In the genomic region with DNA sequence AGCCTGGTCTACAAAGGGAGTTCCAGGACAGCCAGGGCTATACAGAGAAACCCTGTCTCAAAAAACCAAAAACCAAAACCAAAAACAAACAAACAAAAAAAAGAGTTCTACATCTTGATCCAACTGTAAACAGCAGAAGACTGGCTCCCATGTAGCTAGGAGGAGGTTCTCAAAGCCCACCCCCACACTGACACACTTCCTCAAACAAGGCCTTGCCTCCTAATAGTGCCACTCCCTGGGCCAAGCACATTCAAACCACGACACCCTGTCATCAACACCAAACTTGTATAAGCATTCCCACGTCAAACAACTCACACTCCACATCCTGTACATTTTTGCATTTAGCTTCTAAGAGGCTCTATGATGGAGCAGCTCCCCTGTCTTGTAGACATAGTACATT, we compare ENCODE assay signal across 19 mouse cellular contexts.
"Had no signal": no experiment of that assay in that cellular context is flagged by ENCODE, and none has a peak within 500 bp of the region (broad histone marks: within the 10 kb centered on the region; RNA-seq: fewer than 3 reads in every experiment).

No protein-coding gene starts in this region.

- H3K9me3 ChIP-seq: limb, embryonic 10.5 days; limb, embryonic 13.5 days; liver, embryonic 12.5 days; liver, embryonic 15.5 days; megakaryocyte, embryonic 14.5 days; midbrain, embryonic 10.5 days; neural tube, embryonic 12.5 days; neural tube, embryonic 15.5 days had no signal

- H3K4me2 ChIP-seq: limb, embryonic 13.5 days; liver, embryonic 12.5 days; liver, embryonic 15.5 days; neural tube, embryonic 12.5 days; neural tube, embryonic 15.5 days had no signal

- H3K27me3 ChIP-seq: limb, embryonic 13.5 days; liver, embryonic 12.5 days; liver, embryonic 15.5 days; megakaryocyte, embryonic 14.5 days; neural tube, embryonic 12.5 days; neural tube, embryonic 15.5 days had no signal

- H3K9ac ChIP-seq: limb, embryonic 13.5 days; liver, embryonic 12.5 days; liver, embryonic 15.5 days; neural tube, embryonic 12.5 days; neural tube, embryonic 15.5 days had no signal

- H3K27ac ChIP-seq: limb, embryonic 10.5 days; limb, embryonic 13.5 days; liver, embryonic 12.5 days; liver, embryonic 15.5 days; macrophage; midbrain, embryonic 10.5 days; neural tube, embryonic 12.5 days; neural tube, embryonic 15.5 days had no signal

- ATAC-seq: liver, embryonic 12.5 days had no signal

- H3K4me1 ChIP-seq: limb, embryonic 13.5 days; liver, embryonic 12.5 days; liver, embryonic 15.5 days; megakaryocyte, embryonic 14.5 days; midbrain, embryonic 10.5 days; neural tube, embryonic 12.5 days; neural tube, embryonic 15.5 days had no signal

- DNase-seq: kidney, adult 11 months; kidney, adult 9 months; kidney, postnatal 14 days; kidney, postnatal 4 days; liver; lung, adult 18-20 months; midbrain, embryonic 14.5 days; retina, postnatal 1 day; thymus, adult 18-20 months; thymus, postnatal 4 days had no signal

- H3K36me3 ChIP-seq: limb, embryonic 10.5 days; limb, embryonic 13.5 days; liver, embryonic 12.5 days; liver, embryonic 15.5 days; midbrain, embryonic 10.5 days; neural tube, embryonic 12.5 days; neural tube, embryonic 15.5 days had no signal

- H3K4me3 ChIP-seq: limb, embryonic 10.5 days; limb, embryonic 13.5 days; liver, embryonic 12.5 days; liver, embryonic 15.5 days; megakaryocyte, embryonic 14.5 days; midbrain, embryonic 10.5 days; neural tube, embryonic 12.5 days; neural tube, embryonic 15.5 days had no signal
